Mouse (Mus musculus) natural killer cell, adult 2 months (primary cell): Measurements from ENCODE around the gene Cdk2.
A peak's percentile ranks its signal among the peaks of the same experiment; 100 is the strongest.
"Not testable (repeated sequence)": the region's sequence is repeated elsewhere in the genome, so short reads cannot be mapped to it uniquely, and the experiment has no call there.

Experiments
- DNase-seq, 2 experiments: peaks; one replicate each; pipeline ENCODE4 v3.0.0; 2022; ENCODE audit warnings: low spot score in 2 of 2

Cdk2 gene

GRCm38 (mm10) chr10:128704491-128705316 is at the start of gene Cdk2:
TSS of gene Cdk2 (minus strand) at chr10:128705031.
- peak; percentile 74 to 84 for DNase-seq

DNA sequence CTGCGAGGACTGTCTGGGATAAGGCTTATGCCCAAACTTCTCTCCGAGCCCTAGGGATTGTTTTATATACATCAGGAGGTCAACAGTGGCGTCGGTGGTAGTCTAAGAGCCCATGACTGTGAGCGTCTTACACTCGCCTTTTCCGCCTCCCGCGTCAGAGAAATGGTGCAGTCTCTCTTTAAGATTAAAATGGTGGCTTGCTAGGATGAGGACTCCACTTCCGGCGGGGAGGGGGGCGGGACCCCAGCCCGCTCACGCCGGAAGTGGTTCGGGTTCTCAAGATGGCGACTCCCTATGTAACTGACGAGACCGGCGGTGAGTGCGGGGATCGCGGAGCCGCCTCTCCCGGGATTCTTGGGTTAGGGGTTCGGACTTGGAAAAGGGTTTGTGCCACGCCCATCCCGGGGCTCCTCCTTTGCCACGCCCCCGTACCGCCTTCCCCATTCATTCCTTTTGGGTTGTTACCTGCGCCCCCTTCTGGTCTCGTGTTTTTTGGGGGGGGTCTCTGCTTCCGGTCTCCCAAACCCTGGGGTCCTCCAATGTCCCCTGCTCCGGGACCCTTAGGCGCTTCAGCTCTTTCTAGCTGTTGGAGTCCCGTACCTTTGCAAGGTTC is 43.5 kb upstream of the Cdk2 start:
- DNase-seq, result peak; percentile 68 to 75

- DNase-seq, result peak; percentile 56 to 67
Observed at GRCm38 (mm10) chr10:128747646-128748251, 42.9 kb upstream of the Cdk2 start, which contains the start of gene Pym1. TSS of gene Pym1 (plus strand) at chr10:128747889.

GRCm38 (mm10) chr10:128746972-128747645 is 42.3 kb upstream of the Cdk2 start:
- no peak for DNase-seq

DNA sequence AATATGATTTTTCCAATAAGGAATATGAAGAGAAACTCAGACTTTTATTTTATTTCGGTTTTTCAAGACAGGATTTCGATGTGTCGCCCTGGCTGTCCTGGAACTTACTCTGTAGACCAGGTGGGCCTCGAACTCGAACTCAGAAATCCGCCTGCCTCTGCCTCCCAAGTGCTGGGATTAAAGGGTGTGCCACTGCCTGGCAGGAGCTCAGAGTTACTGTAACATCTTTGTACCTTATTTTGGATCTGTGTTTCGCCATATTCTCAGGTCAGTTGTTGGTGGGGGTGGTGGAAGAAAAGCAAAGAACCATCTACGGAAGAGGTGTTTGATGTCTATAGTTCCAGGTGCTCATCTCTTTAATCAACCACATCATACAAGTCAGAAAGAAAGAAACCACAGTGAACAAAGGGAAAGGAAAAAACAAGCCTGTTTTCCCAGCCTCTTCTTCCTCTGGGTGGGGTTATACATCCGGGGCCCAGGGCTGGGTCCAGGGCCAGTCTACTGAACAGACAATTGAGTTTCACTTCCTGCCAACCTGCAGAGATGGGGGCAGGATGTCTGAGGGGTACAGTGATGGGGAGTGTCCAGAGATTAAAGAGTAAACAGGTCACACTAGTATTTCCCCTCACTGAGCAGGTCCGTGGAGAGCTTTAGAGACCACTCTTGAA is 41.2 kb upstream of the Cdk2 start:
- DNase-seq, result peak; percentile 61 to 80

- DNase-seq, result peak in 1 of 2 experiments; percentile 54
Observed at GRCm38 (mm10) chr10:128744680-128745601, 40.1 kb upstream of the Cdk2 start, which contains the start of gene Dgka. TSS of gene Dgka (minus strand) at chr10:128744855.

DNA sequence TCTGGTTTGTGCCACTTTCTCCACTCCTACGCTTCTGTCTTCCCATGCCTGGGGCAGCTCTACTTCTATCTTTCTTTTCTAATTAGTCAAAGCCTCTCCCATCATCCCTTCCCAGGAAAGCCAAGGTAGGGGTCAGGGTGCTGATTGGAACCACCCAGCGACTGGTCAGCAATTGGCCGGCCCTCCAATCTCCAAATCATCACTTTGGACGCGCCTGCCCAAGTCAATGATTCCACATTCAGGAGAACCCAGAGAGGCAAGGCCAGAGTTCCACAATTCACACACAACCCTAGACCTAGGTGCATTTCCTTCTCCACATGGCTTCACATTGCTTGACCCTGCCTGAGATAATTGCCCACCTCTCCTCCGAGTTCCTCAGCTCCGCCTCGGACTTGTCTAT is 39.4 kb upstream of the Cdk2 start:
- DNase-seq, result no peak

GRCm38 (mm10) chr10:128743791-128744191 is 39.0 kb upstream of the Cdk2 start:
- DNase-seq, result peak in 1 of 2 experiments; percentile 23

GRCm38 (mm10) chr10:128743235-128743634 is 38.4 kb upstream of the Cdk2 start:
- no peak for DNase-seq

DNA sequence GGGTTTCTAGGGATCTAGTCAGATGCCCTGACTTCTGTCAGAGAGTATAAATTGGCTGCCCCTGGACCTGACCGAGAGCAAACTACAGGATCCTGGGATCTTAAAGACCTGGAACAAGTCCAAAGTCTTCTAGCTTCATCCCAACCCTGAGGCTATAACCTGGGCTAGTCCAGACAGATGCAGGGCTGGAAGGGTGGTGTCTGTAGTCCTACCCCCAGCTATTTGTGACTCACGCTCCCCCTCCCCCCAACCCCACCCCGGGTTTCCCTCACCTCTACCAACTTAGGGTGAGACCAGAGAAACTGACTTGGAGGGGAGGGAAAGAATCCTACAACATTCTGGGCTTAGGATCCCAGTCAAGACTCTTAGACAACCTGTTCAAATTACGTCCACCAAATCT is 37.8 kb upstream of the Cdk2 start:
- DNase-seq, result no peak

- no peak for DNase-seq
Observed at GRCm38 (mm10) chr10:128740296-128740695, 35.5 kb upstream of the Cdk2 start.

GRCm38 (mm10) chr10:128737435-128737834 is 32.6 kb upstream of the Cdk2 start:
- DNase-seq, result no peak

DNA sequence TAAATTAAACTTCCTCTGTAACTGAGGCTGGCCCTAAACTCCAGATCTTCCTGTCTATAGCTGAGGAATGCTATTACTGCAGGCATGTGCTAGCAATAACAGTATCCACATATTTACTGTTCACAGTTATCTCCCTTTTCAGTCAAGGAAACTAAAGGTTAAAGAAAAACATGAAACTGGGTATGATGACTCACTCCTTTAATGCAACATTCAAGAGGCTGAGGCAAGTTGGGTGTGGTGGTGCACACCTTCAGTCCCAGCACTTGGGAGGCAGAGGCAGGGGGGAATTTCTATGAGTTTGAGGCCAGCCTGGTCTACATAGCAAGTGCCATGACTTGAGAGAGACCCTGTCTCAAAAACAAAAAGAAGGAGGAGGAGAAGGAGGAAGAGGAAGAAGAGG is 27.2 kb upstream of the Cdk2 start:
- DNase-seq, result no peak

- peak in 1 of 2 experiments; percentile 66 for DNase-seq
Observed at GRCm38 (mm10) chr10:128731002-128731433, 26.2 kb upstream of the Cdk2 start.

DNA sequence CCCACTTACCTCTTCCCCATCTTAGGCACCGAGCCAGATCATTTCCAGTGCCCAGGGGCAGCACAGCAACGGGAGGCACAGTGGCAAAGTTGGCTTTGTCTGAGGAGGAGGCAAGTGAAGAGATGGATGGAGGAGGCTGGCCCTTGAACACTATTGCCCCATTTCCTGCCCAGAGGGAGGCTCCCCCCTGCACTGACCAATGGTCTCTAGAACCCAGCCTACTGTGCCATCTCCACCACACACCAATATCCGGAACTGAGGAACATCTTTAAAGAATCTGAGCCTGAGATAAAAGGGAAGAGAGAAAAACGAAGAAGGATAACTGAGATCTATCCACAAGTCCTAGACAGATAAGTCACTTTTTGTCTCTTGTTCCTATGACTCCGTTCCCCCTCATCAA is 23.2 kb upstream of the Cdk2 start:
- no peak for DNase-seq

GRCm38 (mm10) chr10:128725466-128725865 is 20.6 kb upstream of the Cdk2 start:
- DNase-seq, result not testable (repeated sequence)

DNA sequence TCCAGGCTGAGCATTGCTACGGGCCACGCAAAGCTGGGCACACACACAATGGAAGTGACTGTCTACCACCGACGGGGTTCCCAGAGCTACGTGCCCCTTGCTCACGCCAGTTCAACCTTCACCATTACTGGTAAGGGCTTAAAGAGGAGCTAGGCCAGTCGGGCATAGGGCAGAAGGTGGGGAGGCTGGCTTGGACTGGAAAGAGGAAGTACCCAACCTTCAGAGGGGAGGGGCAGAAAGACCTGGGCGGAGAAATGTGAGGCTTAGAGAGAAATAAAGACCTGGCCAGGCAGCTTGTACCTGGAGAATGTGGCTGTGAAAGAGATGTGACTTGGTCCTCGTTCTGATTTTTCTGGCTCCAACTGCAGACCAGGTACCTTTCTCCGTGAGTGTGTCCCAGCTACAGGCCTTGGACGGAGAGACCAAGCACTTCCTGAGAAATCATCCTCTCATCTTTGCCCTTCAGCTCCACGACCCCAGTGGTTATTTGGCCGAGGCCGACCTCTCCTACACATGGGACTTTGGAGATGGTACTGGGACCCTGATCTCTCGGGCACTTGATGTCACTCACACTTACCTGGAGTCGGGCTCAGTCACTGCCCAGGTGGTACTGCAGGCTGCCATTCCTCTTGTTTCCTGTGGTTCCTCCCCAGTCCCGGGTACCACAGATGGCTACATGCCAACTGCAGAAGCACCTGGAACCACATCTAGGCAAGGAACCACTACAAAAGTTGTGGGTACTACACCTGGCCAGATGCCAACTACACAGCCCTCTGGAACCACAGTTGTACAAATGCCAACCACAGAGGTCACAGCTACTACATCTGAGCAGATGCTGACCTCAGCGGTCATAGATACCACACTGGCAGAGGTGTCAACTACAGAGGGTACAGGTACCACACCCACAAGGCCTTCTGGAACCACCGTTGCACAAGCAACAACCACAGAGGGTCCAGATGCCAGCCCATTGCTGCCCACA is 11.0 kb upstream of the Cdk2 start:
- DNase-seq, result peak; percentile 79 to 85

- not testable (repeated sequence) for DNase-seq
Observed at GRCm38 (mm10) chr10:128711318-128711717, 6.5 kb upstream of the Cdk2 start.

- DNase-seq, result no peak
Observed at GRCm38 (mm10) chr10:128705317-128705693, 474 bp upstream of the Cdk2 start.
